Mouse (Mus musculus) thymus, postnatal 36 days (tissue): Measurements from ENCODE around the gene Mapk11.

Experiments
- DNase-seq, 2 experiments: peaks; one replicate each; pipeline ENCODE4 v3.0.0; 2022; ENCODE audit warnings: mixed read lengths in 2 of 2

Gene Mapk11

DNA sequence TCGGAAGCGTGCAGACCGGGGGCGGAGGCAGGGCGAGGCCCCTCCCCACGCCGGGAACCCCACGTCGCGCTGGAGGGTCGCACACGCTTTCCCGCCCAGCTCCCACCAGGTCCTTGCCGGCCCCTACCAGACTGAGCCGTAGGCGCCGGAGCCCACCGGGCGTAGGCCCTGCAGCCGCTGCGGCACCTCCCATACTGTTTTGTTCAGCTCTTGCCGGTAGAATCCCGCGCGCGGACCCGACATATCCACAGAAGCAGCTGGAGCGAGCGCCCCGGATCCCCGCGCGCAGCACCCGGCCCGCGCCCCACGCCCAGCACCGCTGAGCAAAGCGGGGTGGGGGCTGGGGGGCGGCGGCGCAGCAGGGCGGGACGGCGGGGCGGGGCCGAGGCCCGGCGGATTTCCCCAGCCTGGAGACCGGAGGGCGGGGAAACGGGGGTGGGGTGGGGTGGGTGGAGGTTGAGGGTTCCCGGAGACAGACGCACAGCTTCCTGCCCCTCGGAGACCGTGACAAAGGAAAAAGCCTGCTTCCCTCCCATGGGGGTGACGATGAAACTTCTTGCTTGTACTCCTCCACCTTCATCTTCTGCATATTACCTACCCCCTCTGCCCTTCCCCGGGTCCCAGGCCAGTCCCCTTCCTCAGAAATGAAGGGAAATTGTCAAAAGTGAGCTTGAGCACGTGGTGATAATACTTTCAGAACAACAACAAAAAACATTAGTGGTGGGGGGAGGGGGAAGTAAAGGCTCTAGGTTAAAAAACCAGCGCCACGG is at the start of gene Mapk11:
TSS of gene Mapk11 (minus strand) at position 358 of the 770 bp plus-strand sequence.
- DNase-seq: peak; percentile 72 to 80

DNA sequence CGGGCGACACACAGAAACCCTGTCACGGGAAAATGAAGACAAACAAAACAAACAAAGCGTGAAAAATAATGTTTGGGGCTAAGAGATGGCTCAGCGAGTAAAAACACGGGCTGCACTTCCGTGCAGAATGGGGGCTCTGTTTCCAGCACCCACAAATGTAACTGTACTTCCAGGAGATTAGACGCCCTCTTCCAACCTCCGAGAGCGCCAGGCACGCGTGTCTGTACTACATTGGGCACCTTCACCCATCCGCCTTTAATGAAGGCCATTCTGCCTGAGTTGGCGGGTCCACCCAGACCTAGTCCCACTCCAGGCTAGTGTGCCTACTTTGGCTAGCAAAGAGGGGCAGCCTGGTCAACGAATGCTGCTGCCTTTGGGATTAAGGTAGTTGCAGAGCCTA is 47.6 kb upstream of the Mapk11 start:
- no peak for DNase-seq

DNA sequence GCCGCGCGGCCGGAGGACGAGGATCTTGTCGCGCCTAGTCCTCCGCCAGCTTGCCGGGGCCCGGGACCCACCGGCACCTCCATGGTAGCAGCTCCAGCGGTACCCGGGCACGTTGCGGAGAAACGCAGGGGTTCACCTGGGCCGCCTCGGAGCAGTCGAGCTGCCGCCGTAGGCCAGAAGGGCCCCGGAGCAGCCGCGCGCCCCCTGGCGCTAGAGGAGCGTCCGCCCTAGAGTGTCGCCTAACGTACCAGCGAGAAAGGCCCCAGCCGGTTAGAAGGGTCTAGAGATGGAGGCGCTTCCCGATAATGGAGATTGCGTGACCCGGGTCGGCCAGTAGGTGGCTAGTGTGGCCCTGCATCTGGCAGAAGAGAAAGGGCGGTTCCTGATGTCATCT is 46.9 kb upstream of the Mapk11 start, which contains the start of gene Dennd6b:
TSS of gene Dennd6b (minus strand) at position 184 of the 394 bp plus-strand sequence.
- peak; percentile 97 to 98 for DNase-seq

DNA sequence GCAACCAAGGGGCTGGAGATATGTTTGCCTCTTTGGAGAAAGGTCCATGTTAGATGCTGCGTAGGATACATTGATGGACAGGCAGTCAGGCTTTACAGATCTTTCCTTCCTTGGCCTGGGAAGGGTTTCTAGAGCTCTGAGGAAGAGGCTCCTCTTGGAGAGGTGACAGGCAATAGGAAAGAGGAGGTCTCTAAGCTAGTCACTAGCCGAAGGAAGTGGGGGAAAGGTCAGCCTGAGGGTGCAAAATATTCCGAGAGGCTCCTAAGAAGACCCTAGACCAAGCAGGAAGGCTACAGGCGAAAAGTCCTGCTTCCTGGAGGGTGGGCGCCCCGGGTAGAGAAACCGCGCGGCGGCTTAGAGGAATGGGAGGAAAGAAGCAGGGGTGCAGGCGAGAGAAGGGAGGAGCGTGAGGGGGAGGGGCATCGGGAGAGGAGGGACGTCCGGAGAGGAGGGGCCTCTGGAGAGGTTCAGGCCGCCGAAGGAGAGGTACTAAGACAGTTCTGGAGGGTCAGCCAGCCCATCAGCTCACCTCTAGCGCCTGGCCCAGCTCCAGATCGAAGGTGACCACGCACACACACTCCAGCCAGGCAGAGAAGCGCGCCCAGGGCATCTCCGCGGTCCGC is 46.4 kb upstream of the Mapk11 start:
- peak; percentile 92 to 93 for DNase-seq

DNA sequence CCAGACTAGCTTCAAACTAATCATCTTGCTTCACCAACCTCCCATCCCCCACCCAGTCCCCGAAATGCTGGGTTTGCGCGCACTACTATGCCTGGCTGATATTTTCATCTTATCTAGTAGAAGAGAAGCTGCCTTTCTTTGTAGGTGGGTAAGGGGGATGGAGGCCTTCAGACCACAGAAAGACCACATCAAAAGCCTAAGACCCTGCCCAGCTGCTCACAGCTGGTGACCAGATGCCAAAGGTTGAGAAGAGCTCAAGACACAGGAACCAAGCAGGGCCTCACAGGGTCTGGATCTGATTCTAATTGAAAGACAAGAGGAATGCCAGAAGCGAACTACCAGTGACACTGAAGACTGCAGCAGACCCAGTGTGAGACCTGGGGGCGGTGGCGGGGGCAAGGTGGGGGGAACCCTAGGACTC is 45.8 kb upstream of the Mapk11 start:
- DNase-seq: no peak

DNA sequence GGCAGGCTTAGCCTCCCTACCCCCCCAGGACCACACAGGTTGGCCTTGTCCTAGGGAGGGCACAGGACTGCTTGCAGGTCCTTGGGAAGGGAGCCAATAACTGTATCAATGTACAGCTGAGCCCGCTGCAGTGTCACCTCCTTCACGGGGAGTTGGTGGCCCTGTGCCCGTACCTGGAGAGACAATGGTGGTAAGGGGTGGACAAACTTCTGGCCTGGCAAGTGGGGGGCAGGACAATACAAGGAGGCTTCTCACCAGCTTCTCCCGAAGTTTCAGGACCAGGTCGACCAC is 35.5 kb upstream of the Mapk11 start:
- DNase-seq: no peak

DNA sequence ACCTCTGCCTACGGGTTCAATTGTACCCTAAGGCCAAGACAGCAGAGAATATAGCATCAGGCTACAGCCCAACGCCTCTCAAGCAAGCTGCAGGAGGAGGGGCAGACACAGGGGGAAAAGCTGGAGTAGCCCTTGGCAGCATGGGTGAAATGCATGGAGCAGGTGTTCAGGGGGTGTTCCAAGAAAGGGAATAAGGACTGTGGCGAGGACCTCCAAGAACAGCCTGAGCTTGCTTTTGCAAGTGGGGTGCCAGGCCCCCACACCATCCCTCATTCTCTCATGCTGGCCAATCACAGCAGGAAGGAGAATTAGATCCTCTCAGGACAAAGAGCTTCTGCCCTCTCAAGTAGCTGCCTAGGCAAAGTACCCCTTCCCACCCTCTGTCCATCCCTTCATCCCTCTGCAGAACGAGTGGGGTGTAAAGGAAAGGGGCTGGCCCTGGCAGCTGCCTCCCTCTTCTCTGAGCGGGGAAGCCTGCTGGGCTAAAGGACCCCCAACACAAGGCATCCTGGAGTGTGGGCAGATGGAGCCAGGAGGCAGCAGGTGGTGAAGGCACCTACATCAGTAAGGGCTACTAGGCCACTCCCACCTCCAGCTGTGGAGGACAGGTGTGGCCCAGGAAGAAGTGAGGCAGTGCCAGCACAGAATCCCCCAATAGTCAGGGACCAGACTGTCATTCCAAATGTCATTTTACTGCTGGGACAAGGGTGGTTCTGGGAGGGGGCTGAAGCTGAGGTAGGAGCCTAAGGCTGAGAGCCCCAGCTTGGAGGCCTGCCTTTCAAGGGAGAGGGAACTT is 34.9 kb upstream of the Mapk11 start:
- no peak for DNase-seq

DNA sequence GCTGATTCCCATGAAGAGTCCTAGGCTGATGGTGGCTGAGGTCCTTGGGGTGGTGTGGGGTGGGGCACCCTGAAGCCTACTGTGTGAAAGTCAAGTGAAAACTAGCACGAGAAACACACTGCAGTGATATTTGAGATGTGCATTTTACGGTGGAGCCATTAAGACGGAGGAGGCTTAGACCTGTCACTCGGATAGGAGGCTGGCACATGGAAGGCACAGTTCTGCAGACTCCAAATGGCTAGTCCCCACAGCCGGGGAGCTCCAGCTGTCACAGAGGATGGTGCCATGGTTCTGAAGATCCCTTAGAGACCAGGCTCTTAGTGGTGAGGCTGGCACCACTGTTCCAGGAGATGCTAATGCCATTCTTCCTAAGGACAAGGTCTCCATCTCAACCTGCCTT is 33.4 kb upstream of the Mapk11 start:
- DNase-seq: no peak

DNA sequence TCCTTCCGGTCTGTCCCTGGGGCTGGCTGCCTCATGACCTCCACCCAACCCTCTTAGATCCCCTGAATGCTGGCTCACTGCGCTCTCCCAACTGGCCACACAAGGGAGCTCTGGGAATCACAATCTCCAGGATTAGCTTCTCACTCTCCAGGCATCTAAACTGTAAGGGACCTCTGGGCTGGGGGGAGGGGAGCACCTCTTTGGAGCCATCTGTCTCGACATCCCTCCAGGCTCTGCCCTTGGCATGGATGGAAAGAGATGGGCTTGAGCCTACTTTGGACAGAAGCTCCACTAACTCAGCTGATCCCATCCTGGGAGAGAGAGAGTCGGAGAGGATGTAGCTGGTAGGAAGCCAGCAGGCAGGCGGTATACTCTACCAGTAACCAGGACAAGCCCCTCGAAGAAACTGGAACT is 32.9 kb upstream of the Mapk11 start:
- no peak for DNase-seq

DNA sequence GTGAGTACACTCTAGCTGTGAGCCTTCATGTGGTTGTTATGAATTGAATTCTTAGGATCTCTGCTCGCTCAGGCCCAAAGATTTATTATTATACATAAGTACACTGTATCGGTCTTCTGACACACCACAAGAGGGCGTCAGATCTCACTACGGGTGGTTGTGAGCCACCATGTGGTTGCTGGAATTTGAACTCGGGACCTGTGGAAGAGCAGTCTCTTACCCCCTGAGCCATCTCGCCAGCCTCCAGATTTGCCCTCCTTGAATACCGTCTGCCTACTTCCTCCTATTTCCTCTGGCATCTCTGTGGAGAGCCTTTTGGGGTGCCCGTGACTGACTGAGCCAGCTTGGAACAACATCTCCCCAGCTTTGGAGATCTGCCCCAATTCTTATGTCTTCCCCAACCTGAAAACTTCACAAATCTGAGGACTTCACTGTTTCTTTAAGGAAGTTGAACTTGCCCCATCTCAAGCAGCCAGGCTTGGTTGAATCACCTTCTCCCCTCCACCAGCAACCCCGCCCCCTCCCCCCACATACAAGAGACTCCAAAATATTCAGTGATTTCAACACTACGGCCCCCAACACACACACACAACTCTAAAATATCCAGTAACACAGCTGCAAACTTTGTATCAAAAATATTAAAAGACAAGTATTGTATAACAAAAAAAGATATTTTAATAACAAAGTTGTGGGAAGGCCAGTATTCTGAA is 32.3 kb upstream of the Mapk11 start:
- DNase-seq: no peak

DNA sequence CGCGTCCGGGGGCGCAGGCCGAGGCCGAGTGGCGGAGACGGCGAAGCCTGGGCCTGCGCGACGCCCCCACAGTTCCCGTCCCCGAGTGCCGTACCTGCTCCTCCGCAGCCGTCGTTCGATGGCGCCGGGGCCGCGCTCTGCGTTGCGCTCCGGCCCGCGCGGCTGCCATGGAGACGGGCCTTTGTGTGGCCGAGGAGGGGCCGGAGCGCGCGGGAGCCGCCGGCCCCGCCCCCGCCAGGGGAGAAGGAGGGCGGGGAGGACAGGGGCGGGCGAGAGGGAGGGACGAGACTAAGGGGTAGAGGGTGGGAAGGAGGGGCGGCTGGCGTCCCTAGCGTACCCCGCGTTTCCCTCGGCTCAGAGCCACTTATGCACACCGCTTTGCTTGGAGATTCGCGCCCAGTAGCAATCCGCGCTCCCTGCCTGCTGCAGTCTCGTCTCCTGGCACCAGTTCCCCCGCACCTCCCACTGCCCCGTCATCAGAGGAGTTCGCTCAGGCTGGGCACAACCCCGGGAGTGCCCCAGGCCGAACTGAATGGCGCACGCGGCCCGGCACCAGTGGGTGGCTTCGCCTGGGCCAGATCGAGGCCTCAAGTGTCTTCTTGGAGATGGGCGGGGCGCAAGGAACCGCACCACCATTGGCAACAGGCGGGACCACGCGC is 31.3 kb upstream of the Mapk11 start, which contains the start of gene Plxnb2:
TSS of gene Plxnb2 (minus strand) at position 218 of the 659 bp plus-strand sequence.
- no peak for DNase-seq

DNA sequence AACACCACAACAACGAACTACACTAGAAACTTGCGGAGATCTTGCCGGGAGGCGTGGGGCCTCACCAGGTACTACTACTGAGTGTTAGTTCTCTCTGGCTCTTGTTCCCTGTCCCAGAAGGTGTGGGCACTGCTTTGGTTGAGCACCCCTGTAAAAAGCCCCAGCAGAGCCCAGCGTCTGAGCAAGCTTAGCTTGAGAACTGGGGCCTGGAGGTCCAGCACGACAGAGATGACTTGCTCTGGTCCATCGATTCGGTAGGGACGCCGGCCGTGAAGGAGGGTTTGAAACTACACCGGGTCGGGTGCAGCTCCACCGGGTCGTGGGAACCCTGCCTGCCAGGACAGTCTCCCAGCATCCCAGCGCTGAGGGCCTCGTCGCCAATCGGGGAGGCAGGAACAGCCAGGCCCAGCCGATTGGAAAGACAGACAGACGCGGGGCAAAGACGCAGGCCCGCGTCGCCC is 30.7 kb upstream of the Mapk11 start:
- no peak for DNase-seq

DNA sequence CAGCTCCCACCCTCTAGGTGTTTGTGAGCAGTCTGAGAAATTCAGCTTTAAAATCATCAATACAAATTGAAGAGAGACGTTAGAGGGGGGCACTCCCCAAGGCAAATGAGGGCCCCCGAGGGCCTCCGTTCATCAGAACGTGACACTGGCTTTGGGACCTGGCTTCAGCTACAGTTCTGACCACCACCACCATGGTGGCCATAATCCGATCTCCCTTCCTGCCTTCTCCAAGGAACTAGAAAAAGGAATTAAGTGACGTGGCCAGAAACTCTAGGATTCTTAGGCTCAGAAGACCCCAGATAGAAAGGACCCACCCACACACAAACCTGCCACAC is 30.2 kb upstream of the Mapk11 start:
- DNase-seq: no peak

DNA sequence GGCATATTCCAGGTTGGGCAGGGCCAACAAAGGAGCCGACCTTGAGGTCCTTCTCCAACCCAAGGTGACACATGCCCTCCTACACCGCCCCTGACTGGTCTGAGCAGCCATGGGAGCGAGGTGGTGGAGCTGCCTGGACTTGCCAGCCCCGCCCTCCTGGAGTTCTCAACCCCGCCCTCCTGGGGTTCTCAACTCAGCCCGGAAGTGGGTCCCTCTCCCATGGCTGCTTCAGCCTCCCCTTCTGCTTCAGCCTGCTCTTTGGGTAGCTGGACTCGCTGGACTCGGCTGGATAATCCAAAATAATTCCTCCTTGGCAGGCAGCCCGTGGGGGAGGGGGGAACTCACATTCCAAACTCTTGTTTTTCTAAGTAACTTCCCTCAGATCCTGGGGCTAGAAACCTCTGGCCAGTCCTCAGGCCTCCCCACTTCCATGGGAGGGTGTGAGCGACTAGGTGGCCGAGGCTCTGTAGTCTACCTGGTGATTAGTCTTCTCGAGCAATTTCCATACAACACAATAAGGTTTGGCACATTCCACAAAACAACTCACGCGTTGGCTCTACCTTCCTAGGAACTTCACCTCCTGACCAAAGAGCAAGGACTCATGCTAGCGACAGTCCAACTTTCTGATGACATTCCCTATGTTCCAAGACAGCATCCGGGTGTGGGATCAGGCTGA is 29.7 kb upstream of the Mapk11 start:
- DNase-seq: no peak

DNA sequence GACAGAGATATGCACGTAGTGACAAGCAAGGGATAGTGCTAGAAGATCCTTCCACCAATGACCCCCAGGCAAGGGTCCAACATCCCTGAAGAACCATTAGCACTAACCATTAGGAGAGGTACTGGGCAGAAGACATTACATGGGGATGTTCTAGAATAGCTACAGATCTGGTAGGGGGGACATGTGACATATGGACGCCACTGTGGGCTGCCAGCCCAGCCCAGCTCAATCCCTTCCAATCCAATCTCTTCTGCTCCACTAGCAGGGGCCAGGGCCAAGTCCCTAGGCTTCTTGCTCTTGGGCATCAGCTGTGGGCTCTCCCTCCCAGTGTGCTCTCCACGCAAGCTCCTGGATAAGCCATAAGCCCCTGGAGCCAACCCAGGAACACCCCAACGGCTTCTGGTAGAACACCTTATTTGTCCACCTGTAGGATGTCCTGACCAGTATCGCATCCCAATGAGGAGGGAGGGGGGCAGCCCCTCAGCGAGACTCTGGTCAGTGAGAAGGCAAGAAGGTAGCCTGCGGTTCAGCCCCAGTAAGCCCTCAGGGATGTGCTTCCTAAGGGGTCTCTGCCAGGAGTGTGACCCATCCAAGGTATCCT is 28.9 kb upstream of the Mapk11 start:
- DNase-seq: no peak

DNA sequence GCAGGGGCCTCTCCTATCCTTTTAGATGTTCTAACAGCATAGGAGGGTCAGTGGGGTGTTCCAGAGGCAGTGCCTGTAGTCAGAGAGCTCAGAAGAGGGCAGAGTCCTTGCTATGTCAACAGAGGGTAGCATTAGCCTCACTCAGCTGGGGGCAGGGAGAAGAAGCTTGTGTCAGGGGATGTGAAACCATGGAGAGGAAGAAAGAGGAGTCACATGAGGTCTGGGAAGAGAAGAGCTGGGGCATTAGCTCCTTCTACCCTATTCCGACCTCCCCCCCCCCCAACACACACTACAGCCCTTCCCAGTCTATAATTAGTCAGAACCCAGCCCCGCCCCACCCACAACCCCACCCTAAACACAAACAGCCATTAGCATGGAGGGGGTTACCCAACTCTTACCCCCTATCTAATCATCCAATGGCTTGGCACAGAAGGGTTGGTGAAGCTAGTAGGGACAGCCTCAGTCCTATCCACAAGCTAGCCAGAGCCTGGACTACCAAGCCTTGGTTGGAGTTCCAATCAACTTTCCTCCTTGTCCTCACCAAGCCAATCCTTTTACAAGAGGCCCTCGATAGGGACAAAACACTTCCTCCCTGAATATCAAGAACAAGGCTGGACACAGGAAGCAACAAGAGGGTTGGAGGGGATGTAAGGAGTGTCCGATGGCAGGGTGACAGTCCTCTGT is 28.3 kb upstream of the Mapk11 start:
- DNase-seq: no peak

DNA sequence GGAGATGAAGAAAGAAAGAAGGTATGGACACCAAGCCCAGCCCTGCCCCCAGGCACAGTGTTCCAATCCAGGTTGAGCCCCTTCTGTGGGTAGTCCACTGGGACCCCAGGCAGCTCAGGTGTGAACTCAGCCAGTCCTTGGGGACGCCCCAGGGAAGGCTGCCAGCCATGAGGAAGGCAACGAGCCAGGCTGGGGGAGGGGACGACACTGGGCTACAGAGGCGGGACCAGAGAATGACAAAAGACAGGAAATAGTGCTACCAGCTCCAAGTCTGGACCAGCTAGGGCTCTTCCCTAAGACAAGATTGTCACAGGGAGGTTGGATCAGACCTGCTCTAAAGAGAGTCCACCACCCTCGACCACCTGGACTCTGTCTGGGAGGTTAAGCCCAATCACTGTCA is 27.7 kb upstream of the Mapk11 start:
- DNase-seq: no peak

DNA sequence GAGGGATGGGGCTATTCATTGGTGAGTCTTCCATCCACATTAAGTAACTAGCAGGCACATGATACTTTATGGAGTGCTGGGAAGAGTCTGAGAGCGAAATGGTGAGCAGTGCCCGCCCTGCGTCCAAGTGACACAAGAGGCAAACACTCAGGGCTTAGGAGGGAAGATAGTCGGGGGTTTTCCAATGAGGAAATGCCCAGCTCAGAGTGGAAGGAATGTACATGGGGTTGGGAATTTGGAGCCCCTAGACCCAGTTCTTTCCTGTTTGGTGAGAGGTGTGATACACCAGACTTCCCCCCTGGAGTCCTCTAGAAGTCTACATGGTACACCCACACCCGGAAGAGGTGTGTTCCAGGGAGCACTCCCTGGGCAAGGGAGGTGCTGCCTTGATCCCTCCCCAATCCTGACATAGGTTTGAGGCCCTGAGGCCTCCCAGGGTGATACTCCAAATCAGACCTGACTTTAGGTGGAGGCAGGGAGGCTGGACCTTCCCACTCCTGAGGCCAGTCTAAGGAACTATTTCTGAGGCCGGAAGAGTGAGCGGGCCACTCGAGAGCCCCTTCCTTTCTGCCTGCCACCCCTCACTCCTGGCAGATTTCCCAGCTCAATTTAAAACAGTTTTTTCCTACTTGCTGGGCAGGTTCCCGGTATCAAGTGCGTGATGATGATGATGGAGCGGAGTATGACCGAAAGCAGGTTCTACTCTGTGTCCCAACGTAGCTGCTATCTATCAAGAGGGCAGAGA is 26.2 kb upstream of the Mapk11 start:
- DNase-seq: no peak

DNA sequence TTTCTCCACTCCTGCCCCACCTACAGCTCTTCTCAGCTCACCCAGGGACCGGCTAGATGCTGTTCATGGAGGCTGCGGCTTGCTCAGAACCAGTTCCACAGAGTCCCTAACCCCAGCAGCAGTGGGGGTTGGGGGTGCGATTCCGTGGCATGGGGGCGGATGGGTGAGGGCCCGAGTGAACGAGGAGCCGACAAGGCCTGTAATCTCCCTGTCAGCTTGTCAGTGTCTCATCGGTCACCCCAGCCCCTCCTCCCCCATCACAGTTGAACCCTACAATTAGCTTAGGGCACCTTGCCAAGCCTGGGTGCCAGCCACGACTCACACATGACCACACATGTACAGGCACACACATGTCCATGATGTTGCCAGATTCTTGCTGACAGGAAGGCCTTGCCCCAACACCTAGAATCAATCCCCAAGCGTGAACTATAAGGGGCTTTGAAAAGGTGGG is 25.5 kb upstream of the Mapk11 start:
- no peak for DNase-seq

DNA sequence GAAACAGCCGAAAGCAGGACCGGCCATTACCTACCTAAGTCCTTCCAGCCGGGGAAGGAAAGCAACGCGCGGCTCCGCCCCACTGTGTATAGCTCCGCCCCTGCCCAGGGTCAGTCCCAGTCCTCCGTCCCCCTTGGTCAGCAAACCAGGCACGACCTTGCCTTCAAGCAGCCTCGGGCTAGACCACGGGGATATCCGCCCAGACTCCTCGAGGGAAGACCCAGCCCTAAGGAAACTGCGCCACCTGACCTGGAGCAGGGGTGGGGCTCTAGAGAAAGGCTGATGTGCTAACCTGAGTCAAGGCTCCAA is 24.4 kb upstream of the Mapk11 start:
- DNase-seq: no peak
